Mouse (Mus musculus) lung, adult 18-20 months (tissue): Measurements from ENCODE around the gene Baiap2.

Source experiments
- DNase-seq, 2 experiments: peaks; one replicate each; pipeline ENCODE4 v3.0.0; 2022; ENCODE audit warnings: mixed read lengths in 2 of 2

The Baiap2 gene

GRCm38 (mm10) chr11:119920668-119921067, 21.9 kb upstream of the Baiap2 start:
- no peak for DNase-seq

- DNase-seq = peak; percentile 55 to 62
Measured at GRCm38 (mm10) chr11:119925176-119925575, 17.4 kb upstream of the Baiap2 start.

GRCm38 (mm10) chr11:119926762-119927161, 15.8 kb upstream of the Baiap2 start:
- no peak for DNase-seq

GRCm38 (mm10) chr11:119928023-119928681, 14.4 kb upstream of the Baiap2 start:
- DNase-seq = peak; percentile 73 to 76

- DNase-seq = no peak
Measured at GRCm38 (mm10) chr11:119929603-119930265, 12.8 kb upstream of the Baiap2 start.

GRCm38 (mm10) chr11:119931809-119932208, 10.8 kb upstream of the Baiap2 start:
- DNase-seq = no peak

GRCm38 (mm10) chr11:119933142-119933541, 9.4 kb upstream of the Baiap2 start:
- DNase-seq = no peak

- DNase-seq = no peak
Measured at GRCm38 (mm10) chr11:119933819-119934583, 8.6 kb upstream of the Baiap2 start.

- DNase-seq = no peak
Measured at GRCm38 (mm10) chr11:119934773-119935172, 7.8 kb upstream of the Baiap2 start.

GRCm38 (mm10) chr11:119935457-119935856, 7.1 kb upstream of the Baiap2 start:
- peak; percentile 70 to 77 for DNase-seq

- no peak for DNase-seq
Measured at GRCm38 (mm10) chr11:119936456-119936855, 6.1 kb upstream of the Baiap2 start.

- no peak for DNase-seq
Measured at GRCm38 (mm10) chr11:119937216-119937615, 5.3 kb upstream of the Baiap2 start.

- no peak for DNase-seq
Measured at GRCm38 (mm10) chr11:119937772-119938502, 4.6 kb upstream of the Baiap2 start.

GRCm38 (mm10) chr11:119939073-119939710, 3.4 kb upstream of the Baiap2 start:
- DNase-seq = no peak

GRCm38 (mm10) chr11:119939711-119940106, 2.9 kb upstream of the Baiap2 start:
- no peak for DNase-seq

- no peak for DNase-seq
Measured at GRCm38 (mm10) chr11:119940142-119940541, 2.4 kb upstream of the Baiap2 start.

- no peak for DNase-seq
Measured at GRCm38 (mm10) chr11:119941794-119942193, 769 bp upstream of the Baiap2 start.

GRCm38 (mm10) chr11:119942201-119942726, 299 bp upstream of the Baiap2 start:
- DNase-seq = peak in 1 of 2 experiments; percentile 71

- DNase-seq = peak in 1 of 2 experiments; percentile 42
Measured at GRCm38 (mm10) chr11:119943428-119943988, 945 bp downstream of the Baiap2 start.

- peak; percentile 85 to 91 for DNase-seq
Measured at GRCm38 (mm10) chr11:119945343-119945742, 2.8 kb downstream of the Baiap2 start.

- no peak for DNase-seq
Measured at GRCm38 (mm10) chr11:119947426-119947825, 4.9 kb downstream of the Baiap2 start.

GRCm38 (mm10) chr11:119947897-119948296, 5.3 kb downstream of the Baiap2 start:
- no peak for DNase-seq
